Mouse (Mus musculus) lung, adult 2 months (tissue): ENCODE measurements at regions not wholly inside any gene's neighbourhood (a gene's known extent, or its start where the extent isn't known, plus 50 kb on each side); places are given as distances from the start of the nearest gene placed in this dataset.

Experiments used
- CTCF ChIP-seq: fragments of 200-500 bp; IDR thresholded peaks from 2 replicates; pipeline ENCODE4 v1.5.1; 2011; ENCODE audit warnings: mild to moderate bottlenecking, low read length, control low read depth; ENCODE audit not compliant: insufficient read depth
- POLR2A ChIP-seq: fragments of 200-500 bp; IDR thresholded peaks from 2 replicates; pipeline ENCODE4 v1.6.1; 2011; ENCODE audit warnings: low read depth, mild to moderate bottlenecking, control low read depth, low read length, borderline replicate concordance; ENCODE audit errors: extremely low read depth

- TF ChIP-seq CTCF (no peak), POLR2A (no peak)
Observed at GRCm38 (mm10) chr13:38751876-38752275, 93.0 kb upstream of the Eef1e1 start.
